Mouse (Mus musculus) cerebellum, adult (tissue): Measurements from ENCODE around the gene Mafb.

ENCODE experiments used
- ATAC-seq: cut with Nextera tagmentation; 2 replicates; pipeline ENCODE4 v1.9.2; 2017; ENCODE audit warnings: mild to moderate bottlenecking, moderate library complexity, mixed read lengths; ENCODE audit not compliant: insufficient number of reproducible peaks, low FRiP score, low TSS enrichment

The Mafb gene

DNA sequence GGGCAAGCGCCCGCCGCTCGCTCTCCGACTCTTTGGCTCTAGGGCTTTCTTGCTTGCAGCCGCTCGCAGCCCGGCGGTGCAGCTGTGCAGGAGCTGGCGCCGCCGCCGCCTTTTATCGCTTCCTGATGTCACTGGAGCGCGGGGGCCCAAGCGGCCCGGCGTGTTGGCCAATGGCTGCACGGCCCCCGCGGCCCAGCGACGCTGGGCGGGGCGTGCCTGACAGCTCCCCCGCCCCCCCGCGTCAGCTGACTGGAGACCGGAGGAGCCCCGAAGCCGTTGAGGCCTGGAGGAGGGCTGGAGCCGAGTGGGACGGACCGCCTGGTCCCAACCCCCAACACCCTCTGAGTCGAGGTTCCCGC, at the start of gene Mafb:
TSS of gene Mafb (minus strand) at position 86 of the 359 bp plus-strand sequence.
- ATAC-seq, result peak; percentile 33; the same call in 1 of the 2 replicates

DNA sequence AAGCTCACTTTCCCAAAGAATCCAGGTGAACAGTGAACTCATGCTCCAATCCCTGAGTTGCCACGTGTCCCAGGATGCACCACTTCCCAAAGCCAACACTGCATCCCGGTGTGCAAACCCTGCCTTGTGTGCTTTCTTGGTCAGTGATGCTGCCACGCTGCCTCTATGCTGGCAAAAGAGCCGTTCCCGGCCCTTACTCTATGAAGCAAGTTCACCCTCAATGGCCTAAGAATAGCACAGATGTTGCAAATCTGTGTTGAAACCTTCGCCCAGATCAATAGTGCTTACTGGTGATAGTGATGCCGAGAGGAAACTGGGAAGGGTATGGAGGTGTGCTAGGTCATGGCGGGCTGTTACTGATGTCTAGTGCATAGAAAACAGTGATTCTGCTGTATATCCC, 48.3 kb upstream of the Mafb start:
- ATAC-seq, result no peak

DNA sequence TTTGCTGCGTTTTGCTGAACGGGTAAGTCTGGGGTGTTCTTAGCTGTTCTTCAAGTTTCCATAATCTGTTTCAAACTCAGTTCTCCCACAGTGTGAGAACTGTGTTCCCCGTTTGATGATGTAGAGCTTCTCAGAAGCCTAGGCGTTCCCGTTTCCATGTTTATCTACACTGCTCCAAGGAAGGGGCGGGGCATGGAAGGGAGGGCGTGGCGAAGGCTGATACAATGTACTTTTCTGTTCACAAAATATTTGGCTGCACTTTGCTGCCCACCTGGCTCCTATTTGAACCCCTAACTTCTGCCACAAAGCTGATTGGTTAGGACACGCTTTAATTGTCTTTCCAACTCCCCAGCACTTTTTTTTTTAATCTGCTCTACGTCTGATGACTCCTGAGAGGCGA, 47.9 kb upstream of the Mafb start:
- no peak for ATAC-seq

DNA sequence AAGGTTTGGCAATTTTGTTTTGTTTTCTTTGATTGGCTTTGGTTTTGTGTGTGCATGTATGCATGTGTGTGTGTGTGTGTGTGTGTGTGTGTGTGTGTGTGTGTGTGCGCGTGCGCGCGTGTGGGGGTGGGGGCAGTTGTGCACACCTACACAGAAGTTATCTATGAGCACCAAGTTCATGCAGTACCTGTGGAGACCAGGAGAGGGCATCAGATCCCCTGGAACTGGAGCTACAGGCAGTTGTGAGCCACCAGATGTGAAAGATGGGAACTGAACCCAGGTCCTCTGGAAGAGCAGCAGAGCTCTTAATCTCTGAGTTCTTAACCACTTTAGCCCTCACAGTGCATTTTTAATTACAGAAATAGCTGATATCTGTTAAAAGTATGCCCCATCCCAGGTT, 47.1 kb upstream of the Mafb start:
- ATAC-seq, result no peak

DNA sequence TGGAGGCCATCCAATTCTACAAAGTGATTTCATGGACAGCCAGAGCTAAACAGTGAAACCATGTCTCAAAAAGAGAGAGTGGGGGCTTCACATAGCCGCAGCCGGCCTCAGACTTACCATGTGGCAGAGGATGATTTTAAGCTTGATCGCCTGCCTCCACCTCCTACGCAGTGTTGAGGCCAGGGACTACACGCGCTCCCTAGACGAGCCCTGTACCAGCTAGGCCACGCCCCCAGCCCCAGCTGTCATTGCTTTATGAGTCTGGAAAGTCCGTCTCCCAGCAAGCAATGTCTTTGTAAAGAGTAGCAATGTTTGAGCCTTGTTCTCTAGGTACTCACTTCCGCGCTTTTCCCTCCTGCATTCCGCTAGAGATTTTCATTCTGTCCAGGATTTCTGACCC, 46.2 kb upstream of the Mafb start:
- ATAC-seq, result no peak

DNA sequence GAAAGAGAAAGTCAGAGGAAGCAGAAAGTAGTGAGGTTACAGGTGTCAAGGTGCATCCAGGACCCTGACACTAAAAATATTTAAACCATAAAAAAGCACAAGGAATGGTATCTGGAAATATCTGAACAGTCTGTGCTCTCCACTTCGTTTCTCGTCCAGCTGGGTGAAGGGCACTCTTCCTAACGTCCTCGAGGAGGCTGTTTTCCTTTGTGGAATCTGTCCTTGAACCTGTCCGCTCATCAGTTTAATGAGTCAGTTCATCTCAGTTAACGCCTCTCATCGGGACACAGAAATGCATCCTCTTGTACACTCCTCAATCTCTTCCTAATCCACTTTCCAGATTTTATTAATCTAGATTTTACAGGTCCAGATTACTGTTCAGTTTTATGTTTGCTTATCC, 44.6 kb upstream of the Mafb start:
- ATAC-seq, result no peak

DNA sequence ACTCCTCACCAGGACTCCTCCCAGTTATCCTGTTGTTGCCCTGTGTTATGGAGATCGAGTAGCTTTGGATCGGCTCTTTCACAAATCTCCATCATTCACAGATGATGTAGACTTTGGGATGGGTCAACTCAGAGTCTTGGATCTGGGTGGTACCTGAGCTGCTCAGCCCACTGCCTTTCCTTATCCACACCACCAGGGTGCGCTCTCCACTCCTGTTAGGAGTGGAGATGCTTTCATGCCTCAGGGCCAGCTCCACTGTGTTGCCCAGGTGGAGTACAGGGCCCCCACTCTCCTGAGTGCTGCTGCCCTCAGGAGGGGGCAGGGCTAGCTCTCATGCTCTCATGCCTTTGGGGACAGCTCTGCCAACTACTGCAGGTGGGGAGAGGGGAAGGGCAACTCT, 40.9 kb upstream of the Mafb start:
- no peak for ATAC-seq

DNA sequence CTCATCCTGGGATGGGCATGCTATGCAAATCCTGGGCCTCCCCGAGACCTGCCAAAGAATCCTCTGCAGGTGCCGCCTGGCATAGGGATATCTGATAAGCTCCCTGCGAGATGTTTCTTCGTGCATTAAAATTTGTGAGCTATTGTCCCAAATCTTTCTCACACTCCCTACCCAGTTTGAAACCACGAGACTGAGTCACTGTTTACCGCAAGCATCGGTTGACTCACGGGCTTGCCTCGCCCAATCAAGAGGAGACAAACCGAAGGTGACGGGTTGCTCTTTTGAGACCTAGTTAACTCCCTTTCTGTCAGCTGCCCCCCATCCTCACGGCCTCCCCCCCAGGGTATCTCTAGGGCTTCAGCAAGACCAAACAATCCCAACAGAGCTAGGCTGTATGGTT, 30.9 kb upstream of the Mafb start:
- ATAC-seq, result no peak

DNA sequence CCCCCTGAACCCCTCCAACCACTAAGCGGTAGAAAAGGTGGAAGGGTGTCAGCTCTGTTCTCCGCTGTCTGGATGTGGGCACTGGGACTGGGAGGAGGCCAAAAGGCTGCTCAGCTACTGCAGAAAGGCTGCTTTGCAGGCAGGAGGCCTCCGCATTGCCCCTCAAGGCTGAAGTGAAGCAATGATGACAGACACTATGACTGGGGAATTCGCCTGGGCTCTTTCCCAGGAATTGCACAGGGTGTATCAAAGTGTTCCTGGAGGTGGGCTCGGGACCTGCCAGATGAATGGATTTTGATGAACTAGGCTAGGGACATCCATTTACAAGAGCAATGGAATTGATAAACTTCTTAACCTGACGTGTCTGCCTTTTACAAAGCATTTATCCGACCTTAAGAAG, 27.9 kb upstream of the Mafb start:
- no peak for ATAC-seq

DNA sequence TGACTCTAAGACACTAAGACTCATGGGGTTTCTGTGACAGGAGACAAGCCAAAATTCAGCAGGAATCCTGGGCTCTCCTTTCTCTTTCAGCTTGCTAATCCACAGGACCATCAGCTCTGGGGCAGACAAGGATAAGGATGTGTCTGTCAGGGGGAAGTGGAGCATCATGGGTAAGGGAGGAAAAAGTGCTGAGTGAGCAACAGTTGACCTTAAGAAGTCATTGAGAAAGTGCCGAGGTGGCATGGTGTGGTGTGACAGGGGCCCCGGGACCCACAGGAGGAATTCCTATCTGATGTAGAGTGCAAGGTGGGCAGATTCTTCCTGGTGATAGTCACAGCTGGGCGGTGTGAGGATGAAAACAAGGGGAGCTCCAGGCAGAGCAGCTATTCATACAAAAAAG, 25.8 kb upstream of the Mafb start:
- ATAC-seq, result no peak

DNA sequence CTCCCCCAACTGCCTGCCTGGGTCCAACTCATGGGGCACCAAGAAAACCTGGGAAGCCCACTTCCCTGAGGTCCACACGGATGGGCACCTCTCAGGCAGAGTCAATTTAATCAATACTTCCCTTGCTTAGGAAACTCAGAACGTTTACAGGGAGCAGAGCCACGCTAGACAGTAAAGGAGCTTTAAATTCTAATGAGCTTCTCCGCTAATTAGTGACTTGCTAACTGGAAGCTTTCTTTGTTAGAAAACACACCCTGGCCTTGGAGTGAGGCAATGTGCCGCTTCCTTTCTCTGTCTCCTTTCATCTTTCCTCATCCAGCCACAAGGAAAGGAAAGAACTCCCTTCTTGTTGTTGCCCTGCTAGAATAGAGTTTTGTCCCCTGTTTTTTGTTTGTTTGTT, 21.7 kb upstream of the Mafb start:
- ATAC-seq, result no peak

DNA sequence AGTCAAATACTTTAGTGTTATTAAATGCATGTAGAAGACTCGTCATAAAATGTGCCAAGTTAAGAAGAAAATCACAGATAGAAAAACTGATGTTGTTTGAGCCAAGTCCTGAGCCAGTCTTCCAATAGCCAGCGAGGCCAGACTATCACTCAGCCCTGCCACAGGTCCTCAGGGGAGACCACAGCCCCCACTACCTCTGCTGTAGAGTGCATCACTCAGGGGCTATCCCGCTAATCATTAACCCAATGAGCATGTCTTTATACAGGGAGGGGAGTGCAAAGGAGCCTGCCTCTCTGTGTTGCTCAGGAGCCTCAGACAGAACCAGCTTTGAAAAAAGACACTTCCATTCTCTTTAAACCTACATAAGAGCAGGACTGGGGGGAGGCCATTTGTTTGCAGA, 16.6 kb upstream of the Mafb start:
- ATAC-seq, result no peak

DNA sequence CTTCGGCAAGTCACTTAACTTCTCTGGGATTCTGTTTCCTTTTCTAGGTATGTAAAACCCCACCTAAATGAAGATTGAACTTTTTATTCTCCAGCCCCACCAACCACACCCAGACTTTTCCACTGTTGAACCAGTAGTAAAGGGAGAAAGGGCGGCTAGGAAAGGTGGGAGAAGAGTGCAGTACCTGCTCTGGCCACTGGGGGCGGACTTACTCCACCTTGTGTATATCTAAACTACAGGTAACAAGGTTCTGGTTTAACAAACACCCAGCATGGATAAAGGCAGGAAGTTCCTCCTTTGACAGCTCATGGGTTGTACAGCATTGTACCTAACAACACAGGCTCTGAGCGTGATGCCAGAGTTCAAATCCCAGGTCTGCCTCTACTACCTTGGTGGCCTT, 11.4 kb upstream of the Mafb start:
- ATAC-seq, result no peak

DNA sequence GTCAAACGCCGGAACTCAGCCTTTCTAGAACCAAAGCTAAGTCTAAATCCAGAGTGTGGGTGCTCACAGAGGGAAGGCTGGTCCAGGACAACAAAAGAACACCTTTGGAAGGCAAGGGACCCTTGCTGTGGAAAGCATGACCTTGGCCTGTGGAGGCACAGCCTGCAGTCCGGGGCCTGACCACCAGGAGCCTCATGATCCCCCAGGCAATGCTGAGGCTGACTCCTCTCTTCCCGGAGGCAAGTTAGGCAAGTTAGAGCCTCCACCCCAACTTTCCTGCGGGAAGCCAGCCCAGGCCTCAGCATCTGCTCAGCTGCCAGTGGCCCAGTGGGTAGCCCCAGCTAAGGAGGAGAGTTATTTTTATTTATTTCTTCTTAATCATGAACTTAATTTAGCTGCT, 9.4 kb upstream of the Mafb start:
- no peak for ATAC-seq

DNA sequence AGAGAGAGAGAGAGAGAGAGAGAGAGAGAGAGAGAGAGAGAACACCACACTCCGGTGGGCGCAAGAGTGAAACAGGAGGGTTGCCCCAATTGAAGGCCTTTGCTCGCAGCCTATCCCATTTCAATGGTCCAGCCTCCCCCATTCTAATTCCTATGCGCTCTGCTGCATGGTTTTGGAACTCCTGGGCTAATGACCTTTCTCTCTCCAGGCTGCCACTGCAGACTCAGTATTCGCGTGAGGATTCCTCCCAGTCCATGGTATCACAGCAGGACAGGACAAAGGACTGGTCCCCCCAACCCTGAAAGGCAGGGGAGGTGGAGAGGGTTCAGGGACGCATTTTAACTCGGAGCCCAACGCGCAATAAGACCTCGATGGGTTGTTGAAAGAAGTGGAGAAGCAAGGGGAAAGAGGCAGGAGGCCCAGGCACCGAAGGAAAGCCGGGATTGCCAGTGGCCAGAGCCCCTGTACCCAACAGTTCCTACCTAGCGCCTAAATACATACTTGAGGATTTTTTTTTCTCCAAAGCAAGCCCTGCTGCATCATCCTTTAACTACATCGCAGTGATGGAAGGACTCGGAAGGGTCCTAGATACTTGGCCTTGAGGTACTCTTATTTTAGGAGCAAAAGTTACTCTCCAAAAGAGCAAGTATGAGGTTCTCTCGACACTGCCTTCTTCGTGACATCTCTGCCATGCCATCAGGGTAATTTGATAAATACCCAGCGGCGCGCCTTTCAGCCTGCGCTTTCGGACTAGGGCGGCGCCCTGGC, 3.0 kb upstream of the Mafb start:
- ATAC-seq, result no peak

DNA sequence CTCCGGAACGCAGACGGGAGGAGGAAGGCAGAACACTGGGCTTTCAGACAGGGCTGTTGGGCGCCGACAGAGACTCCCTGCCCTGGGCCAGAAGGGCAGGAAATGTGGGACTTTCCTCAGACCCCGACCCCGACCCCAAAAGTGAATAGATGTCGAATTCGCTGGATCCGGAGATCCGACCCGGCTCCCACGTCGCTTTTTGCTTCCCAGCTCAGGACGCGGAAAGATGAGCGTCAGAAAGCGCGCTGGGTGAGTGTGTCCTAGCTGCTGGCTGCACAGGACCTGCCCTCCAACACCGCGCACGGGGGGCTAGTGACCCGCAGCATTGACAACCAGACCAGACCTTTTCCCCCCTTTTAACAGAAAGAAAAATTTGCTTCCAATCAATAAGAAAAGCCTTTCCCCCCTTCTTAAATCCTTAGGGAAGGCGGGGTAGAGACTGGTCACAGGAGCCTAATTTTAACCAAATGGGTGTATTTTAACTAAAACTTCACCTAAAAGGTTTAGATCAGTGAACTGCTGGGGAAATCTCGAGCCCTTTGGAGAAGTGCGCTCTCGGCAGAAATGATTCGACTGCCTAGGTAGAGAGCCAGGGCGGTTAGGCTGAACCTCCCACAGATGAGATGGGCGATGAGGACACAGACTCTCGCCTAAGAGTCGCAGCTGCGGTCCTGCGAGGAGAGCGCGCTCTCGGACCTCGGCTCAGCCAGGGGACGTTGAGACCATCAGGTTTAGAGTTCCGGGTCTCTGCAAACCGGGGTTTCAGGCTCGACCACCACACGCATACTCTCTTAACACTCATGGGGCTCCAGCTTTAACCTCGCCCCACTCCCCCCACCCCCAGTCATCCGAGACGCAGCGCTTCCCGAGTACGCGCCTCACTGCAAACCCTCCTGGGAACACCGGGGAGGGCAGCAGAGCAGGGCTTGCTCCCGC, 1.8 kb upstream of the Mafb start:
- ATAC-seq, result no peak

DNA sequence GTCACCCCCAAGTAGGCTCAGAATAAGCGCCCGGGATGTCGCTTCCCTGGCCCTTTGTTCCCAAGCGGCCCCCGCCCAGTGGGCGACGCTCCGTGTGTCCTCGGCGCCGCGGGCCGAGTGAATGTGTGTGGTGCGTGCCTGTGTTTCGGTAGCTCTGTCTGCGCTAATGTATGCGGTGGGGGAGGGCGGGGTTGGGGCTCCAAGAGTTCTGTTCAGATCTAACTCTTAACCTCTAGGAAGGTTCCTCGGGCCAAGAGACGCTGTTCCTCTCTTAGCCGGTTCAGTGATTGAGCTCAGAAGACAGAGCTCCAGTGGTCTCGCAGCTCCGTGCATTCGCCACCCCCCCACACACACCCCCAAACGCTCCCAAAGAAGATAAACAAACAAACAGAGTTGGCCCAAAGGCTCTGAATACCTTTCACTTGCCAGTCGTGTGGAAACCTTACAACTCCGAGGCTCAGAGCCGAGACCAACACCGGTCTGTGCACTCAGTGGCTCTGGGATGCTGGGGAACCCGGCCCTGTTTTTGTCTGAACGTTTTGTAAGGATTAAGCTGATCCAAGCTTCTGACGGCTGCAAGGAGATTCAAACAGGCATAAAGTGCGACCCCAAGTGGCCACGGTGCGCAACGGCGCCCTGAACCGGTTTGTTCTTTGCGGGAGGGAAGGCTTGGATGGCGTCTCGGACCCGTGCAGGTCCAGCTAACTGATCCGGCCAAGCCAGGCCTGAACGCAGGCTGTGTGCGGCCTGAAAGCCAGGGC, 763 bp upstream of the Mafb start:
- ATAC-seq, result peak; percentile 43; the same call in 1 of the 2 replicates

DNA sequence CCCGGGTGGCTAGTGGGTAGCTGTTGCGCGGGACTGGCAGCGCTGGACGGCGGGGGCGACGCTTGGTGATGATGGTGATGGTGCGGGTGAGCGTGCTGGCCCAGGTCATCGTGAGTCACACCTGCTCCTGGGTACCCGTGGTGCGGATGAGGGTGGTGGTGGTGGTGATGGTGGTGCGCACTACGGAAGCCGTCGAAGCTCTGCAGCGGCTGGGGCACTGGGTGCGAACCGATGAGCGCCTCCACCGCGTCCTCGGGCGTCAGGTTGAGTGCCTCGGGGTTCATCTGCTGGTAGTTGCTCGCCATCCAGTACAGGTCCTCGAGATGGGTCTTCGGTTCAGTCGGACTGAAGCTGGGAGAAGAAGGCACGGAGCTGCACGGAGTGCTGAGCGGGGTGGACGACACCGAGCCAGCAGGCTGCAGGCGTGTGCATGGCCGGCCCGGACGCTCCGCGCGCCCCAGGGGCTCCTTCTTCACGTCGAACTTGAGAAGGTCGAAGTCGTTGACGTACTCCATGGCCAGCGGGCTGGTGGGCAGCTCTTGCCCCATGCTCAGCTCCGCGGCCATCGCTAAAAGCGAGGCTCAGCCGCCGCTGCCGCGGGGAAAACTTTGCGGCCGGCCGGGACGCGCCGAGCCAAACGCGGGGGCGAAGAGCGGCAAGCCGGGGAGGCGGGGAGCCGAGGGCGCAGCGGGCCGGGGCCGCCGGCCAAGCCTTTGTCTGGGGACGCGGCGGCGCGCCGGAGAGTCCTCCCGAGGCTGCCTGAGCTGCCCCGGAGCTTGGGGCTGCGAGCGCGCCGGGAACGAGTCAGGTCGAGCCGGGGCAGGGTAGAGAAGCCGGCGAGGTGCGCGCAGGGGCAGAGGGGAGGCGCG, 520 bp downstream of the Mafb start:
- ATAC-seq, result 0 out of 2 replicates have a peak, but pooled peaks have one; percentile 4

DNA sequence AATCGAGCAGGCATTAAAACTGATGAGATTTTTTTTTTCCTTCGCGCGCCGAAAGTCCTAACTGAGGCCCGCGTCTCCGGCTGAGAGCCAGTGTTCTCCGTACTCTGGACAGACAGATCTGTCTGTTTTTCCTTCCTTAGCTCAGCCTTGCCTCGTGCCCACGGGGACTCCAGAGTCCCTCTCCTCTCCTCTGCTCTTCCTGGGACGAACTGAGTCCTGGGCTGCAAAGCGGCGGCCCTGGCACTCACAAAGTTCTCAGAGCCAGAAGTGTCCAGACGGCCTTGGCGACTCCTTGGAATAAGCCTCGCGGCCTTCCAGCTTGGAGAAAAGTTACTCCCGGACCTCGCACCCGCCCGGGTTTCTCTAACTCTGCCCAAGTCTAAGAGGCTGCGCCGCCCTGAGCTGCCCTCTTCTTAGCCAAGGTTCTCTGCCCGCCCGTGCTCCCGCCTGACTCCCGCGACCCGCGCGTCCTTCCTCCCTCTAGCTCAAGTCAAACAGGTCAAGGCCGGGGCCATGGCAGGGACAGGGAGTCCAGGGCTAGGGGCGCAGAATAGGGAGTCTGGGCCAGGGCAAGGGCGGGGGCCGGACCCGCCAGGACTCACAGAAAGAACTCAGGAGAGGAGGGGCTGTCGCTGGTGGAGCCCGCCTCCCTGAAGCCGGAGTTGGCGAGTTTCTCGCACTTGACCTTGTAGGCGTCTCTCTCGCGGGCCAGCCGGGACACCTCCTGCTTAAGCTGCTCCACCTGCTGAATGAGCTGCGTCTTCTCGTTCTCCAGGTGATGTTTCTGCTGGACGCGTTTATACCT, 1.6 kb downstream of the Mafb start:
- ATAC-seq, result no peak
